Mouse (Mus musculus) 3134 (cell line): Measurements from ENCODE around the gene Iqcd.

Experiments used
- DNase-seq: peaks from one replicate; pipeline ENCODE4 v3.0.0-alpha.2; 2011; ENCODE audit warnings: low spot score; ENCODE audit not compliant: insufficient read length; ENCODE audit errors: extremely low read depth

The Iqcd gene

DNA sequence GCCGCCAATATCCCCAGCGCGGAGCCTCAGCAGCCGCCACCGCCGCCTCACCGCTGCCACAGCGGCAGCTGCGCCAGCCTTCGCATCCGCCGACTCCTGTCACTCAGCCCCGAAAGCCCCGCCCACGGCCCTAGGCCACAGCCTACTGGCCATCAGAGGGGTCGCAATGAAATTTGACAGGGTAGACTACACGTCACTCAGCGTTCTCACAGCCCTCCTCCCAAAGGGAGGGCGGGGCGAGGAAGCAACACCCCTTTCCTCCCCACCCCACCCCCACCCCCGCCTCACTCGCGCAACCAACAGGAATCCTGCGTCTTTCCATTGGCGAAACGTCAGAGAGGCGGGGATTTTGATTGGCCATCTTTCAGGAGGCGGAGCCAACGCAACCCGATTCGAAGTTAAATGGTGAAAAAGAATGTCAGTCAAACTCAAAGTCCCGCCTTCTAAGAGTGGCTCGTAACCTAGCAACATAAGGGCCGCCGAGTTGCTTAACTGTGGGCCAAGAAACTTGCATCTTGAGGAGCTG, at the start of gene Iqcd, which contains the start of gene Tpcn1:
Iqcd (plus strand) TSS at position 448 of the 526 bp plus-strand sequence.
Tpcn1 (minus strand) TSS at position 105 of the 526 bp plus-strand sequence.
- peak; percentile 95 for DNase-seq

GRCm38 (mm10) chr5:120548236-120548850, 40.5 kb upstream of the Iqcd start:
- no peak for DNase-seq

GRCm38 (mm10) chr5:120550137-120550536, 38.7 kb upstream of the Iqcd start:
- DNase-seq = no peak

GRCm38 (mm10) chr5:120550673-120551072, 38.1 kb upstream of the Iqcd start:
- no peak for DNase-seq

DNA sequence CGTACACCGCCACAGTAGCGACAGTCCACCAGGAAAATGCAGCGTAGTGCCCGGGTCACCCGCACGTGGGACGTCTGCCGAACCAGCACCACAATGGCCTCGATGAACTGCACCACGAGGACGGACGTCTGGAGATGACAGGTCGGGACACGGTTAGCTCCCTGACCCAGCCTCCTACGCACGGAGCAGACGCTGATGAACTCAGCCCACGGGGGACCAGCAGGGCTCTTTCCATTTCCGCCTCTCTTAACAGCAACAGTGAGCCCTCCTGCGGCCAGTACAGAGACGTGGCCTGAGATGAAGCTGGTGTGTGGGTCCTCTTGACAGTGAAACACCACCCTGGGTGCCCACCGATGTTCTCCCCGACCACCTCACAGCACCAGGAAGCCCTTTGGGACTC, 32.9 kb upstream of the Iqcd start:
- no peak for DNase-seq

GRCm38 (mm10) chr5:120558041-120558440, 30.8 kb upstream of the Iqcd start:
- DNase-seq = no peak

- no peak for DNase-seq
Observed at GRCm38 (mm10) chr5:120558762-120559161, 30.1 kb upstream of the Iqcd start.

DNA sequence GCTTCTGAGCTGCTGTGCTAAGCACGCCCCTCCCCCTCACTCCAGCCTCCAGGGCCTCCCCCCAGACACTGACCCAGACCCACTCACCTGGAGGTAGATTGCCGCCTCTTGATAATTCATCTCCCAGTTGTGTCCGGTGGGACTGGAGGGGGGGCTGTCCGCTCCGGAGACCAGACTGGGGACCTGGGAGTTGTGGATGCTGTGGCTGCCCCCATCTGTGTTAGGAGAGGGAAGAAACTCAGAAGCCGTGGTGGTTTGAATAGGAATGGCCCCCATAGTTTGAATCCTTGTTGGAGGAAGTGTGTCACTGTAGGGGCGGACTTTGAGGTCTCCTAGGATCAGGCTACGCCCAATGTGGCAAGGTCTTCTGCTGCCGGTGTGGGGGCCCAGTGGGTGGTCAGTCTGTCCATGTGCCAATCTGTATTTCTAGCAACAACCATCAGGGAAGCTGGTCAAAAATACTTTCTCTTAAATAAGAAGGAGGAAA, 28.6 kb upstream of the Iqcd start:
- no peak for DNase-seq

DNA sequence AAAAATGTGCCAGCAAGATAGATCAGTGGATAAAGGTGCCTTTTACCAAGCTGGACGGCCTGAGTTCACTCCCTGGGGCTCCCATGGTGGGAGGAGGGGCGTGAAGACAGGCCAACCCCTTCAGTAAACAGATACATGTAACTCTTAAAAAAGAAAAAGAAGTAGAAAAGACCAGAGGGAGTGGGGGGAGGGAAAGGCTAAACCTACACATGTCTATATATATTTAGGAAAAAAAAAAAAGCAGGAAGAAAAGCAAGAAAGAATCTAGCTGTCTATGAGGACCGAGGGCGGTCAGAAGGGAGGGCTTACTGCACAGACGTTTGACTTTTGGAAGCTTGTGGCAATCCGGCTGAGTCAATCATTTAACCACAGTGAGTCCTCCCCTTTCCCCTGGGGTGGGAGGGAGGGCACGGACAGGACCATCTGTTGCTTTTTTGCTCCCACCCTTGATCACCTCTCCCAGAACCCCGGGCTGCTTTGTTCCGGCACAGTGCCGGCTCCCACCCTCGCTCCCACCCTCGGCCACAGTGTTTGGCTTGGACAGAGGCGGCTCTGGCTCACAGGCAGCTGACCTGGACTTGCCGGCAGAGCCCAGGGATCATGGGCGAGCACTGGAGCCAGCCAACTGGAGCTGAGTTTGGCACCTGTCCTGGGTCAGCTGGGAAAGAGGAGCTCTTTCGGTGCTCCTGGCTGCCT, 28.1 kb upstream of the Iqcd start:
- peak; percentile 94 for DNase-seq

DNA sequence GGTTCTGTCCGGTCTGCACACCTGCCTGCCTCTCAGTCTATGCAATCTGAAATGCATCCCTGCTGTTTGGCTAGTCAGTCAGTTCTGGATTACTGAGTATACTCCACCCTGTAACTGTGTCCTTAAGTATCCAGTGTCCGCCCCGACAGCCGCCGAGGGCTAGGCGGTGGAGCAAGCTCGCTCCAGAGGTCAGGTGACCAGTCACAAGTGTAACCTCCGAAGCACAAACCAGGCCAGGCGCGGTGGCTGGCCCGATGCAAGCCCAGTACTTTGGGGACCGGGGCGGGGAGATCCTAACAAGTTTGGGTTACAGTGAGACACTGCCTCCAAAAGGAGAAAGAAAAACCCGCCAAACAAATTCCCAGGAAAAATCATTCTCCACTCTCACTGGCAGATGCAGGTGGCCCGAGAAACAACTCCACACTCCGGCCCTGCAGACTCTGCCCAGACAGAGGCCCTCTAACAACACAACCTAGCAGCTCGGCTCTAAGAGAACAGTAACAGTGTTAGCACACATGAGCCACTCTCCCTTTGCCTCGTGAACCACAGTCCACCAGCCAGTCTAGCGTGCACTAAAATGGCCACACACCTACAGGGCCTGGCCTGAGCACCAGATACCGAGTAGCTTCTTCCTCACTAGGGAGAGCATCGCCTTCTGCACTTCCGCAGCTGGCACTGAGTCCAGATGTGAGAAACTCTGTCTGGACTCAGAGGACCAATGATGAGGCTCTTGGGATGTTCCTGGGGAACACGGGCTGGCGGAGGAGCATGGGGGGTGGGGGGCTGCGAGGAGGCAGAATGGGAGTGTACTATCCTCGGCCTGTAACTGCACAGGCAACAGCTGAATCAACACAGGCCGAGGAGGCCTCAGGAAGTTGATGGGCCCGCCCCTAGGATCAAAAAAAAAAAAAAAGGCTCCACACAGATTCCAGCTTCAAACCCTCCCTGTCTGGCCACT, 25.6 kb upstream of the Iqcd start:
- DNase-seq = peak; percentile 45

- DNase-seq = no peak
Observed at GRCm38 (mm10) chr5:120563914-120564311, 24.9 kb upstream of the Iqcd start.

DNA sequence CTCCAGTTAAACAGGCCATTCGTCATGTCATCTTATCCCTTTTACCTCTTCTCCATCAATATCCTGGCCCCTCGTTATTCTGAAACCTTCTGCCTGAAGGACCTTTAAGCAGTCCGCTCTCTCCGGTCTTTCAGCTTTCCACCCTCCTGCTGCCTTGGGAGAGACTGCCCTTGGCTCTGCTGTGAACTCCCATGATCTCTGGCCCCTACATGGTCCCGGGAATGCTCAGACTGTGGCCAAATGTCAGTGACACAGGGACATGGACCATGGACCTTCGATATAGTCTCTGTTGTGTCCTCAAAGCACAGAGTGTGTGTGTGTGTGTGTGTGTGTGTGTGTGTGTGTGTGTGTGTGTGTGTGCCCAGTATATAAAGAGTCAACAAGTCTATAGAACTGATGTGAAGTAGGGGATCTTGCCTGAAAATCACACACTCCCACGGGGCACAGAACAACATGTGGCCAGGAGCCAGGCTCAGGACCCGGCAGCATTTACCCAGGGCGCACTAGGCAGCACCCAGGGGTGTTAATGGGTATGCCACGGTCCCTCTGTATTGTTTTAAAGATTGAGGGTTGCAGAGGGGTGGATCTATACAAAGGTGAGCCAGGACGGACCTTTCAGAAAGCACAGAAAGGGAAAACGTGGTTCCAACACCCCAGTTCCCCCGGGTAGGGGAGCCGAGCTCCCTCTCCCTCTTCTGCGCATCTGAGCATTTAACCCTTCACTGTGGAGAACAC, 23.5 kb upstream of the Iqcd start:
- DNase-seq = no peak

GRCm38 (mm10) chr5:120566101-120566500, 22.7 kb upstream of the Iqcd start:
- DNase-seq = no peak

- peak; percentile 48 for DNase-seq
Observed at GRCm38 (mm10) chr5:120566681-120567252, 22.0 kb upstream of the Iqcd start.

DNA sequence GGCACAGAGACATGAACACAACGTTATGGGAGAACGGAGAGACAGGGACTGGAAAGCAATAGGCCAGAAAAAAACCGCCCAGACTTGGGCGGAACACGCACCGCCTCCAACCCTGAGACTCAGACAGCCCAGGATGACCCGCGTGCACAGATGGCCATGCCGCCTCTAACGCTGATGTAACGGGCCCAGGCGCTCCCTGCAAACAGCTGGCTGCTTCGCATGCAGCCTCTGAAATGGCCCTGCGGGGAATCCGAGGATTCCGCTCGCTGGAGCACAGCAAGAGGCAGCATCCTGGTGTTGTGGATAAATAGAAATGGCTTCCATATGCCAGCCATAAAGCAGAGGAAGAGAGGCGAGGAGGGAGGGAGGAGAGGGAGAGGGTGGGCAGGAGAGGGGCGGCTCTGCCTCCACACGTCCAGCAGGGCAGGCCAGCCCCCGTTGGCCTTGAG, 21.5 kb upstream of the Iqcd start:
- DNase-seq = no peak

- no peak for DNase-seq
Observed at GRCm38 (mm10) chr5:120567761-120568211, 21.0 kb upstream of the Iqcd start.

- DNase-seq = no peak
Observed at GRCm38 (mm10) chr5:120568336-120568768, 20.5 kb upstream of the Iqcd start.

DNA sequence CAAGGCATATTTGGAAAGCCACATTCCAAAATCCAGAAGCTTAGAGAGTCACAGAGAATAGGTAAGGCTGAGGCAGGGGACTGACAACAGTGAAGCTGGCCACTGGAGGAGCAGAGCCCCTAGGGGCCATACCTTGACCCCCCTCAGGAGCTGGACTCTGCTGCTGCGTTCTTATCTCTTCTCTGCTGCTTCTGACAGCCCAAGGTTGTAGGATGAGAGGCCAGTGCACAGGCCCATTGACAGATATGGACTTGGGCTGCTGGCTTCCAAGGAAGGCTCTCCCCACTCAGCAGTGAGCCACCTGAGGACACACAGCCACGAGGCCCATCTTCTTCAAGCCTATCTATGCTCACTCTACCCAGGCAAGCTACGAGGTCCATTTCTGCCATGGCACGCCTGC, 19.9 kb upstream of the Iqcd start:
- no peak for DNase-seq

GRCm38 (mm10) chr5:120569791-120570190, 19.0 kb upstream of the Iqcd start:
- DNase-seq = no peak
